8 mouse cellular contexts compared by ENCODE assay signal in genomic region chr16:20621991-20622685, GRCm38 (mm10). TPM values are rescaled to one million over a fixed set of nuclear protein-coding genes. Genes with fewer than 3 reads are reported as not detected.
A peak's percentile ranks its signal among the peaks of the same experiment; 100 is the strongest.
DNase-seq lines count a peak whose midpoint lies in the region; ATAC-seq lines count a peak whose summit lies in the region.

No protein-coding gene starts in this region.

- peak overlapping the region; percentile 72 for H3K4me2 ChIP-seq in hindbrain, embryonic 16.5 days (ENCODE audit: low read length)

- no peaks in the 10 kb centered on the region for H3K36me3 ChIP-seq in hindbrain, embryonic 16.5 days (ENCODE audit: control insufficient read depth, insufficient read depth, low read length)

- 1% methylated on average over 32 of the region's 37 CpGs for WGBS in hindbrain, embryonic 16.5 days

- no peaks in the 10 kb centered on the region for H3K9me3 ChIP-seq in hindbrain, embryonic 16.5 days (ENCODE audit: control insufficient read depth, low read length)

- intact Hi-C loops in left cerebral cortex, postnatal 4 days (cut with DNase I) = no loop called here

- peak; percentile 11 for DNase-seq in spleen, adult 12 weeks (ENCODE audit: low spot score)
- no peak for DNase-seq in spleen, postnatal 14 days (ENCODE audit: low spot score in 2 of 2)
- DNase-seq in cerebellum, adult 9-10 months = peak; percentile 86
- peak; percentile 51 to 53 for DNase-seq in frontal cortex, postnatal 14 days (ENCODE audit: low spot score in 2 of 2)
- peak; percentile 74 for DNase-seq in left cerebral cortex, postnatal 4 days
- peak; percentile 73 for DNase-seq in mesoderm, embryonic 11.5 days (ENCODE audit: low read depth, low spot score)
- DNase-seq in skeletal muscle tissue, adult 2 months (ENCODE audit: low read depth, low spot score) = peak; percentile 24

- H3K27me3 ChIP-seq in hindbrain, embryonic 16.5 days (replicated peaks; ENCODE audit: control insufficient read depth, insufficient read depth, low read length) = no peaks in the 10 kb centered on the region

- ATAC-seq in hindbrain, embryonic 16.5 days = peak; percentile 72

- H3K27ac ChIP-seq in hindbrain, embryonic 16.5 days (ENCODE audit: low read depth, low read length) = peak overlapping the region; percentile 97

- H3K4me1 ChIP-seq in hindbrain, embryonic 16.5 days (ENCODE audit: control insufficient read depth, insufficient read depth, low read depth, low read length) = peaks cover 16% of the 10 kb centered on the region

- H3K9ac ChIP-seq in hindbrain, embryonic 16.5 days (ENCODE audit: low read depth, low read length) = peak overlapping the region; percentile 81

- peak overlapping the region; percentile 91 for H3K4me3 ChIP-seq in hindbrain, embryonic 16.5 days (ENCODE audit: low read length)

RNA-seq across cellular contexts. Expression of gene Camk2n2, which starts 1.1 kb away (rescaled TPM):
- polyA plus RNA-seq in hindbrain, embryonic 16.5 days (2015; fragmentation: Nextera tagmentation; extraction: Ambion mirVana) = 43.1 and 44.2 TPM in 2 replicates
- total RNA-seq in left cerebral cortex, postnatal 4 days (2021) = 100 to 1,000 TPM; 197 to 204 TPM

RNA-seq across cellular contexts. Expression of gene Ece2, which starts 7.5 kb away (rescaled TPM):
- 17.4 and 18.6 TPM in 2 replicates for polyA plus RNA-seq in hindbrain, embryonic 16.5 days (2015; fragmentation: Nextera tagmentation; extraction: Ambion mirVana)
- 10 to 100 TPM; 28.6 to 33.0 TPM for total RNA-seq in left cerebral cortex, postnatal 4 days (2021)

RNA-seq across cellular contexts. Expression of gene Alg3, which starts 10.6 kb away (rescaled TPM):
- 43.9 and 44.7 TPM in 2 replicates for polyA plus RNA-seq in hindbrain, embryonic 16.5 days (2015; fragmentation: Nextera tagmentation; extraction: Ambion mirVana)
- total RNA-seq in left cerebral cortex, postnatal 4 days (2021) = 10 to 100 TPM; 10.9 to 13.9 TPM

RNA-seq across cellular contexts. Expression of gene Gm49333, which starts 10.7 kb away (rescaled TPM):
- polyA plus RNA-seq in hindbrain, embryonic 16.5 days (2015; fragmentation: Nextera tagmentation; extraction: Ambion mirVana) = not detected in 2 replicates
- total RNA-seq in left cerebral cortex, postnatal 4 days (2021) = not detected

RNA-seq across cellular contexts. Expression of gene Eef1akmt4, which starts 10.7 kb away (rescaled TPM):
- polyA plus RNA-seq in hindbrain, embryonic 16.5 days (2015; fragmentation: Nextera tagmentation; extraction: Ambion mirVana) = 8.5 and 10.9 TPM in 2 replicates
- total RNA-seq in left cerebral cortex, postnatal 4 days (2021) = 1 to 10 TPM; 3.4 to 3.9 TPM

Comparison
In these comparisons a context has a peak if more than half of its experiments do, and no peak if none do; other contexts are left out.
1. DNase-seq: peak in spleen, adult 12 weeks (single experiment), cerebellum, adult 9-10 months (single experiment), frontal cortex, postnatal 14 days (2 of 2), left cerebral cortex, postnatal 4 days (single experiment), mesoderm, embryonic 11.5 days (single experiment) and skeletal muscle tissue, adult 2 months (single experiment); none in spleen, postnatal 14 days (0 of 2).